Mouse (Mus musculus) C2C12 (cell line): ENCODE measurements around the gene Hcrtr2. TPM values are rescaled to one million over a fixed set of nuclear protein-coding genes. Genes with fewer than 3 reads are reported as not detected.

ENCODE experiments used
- H3K27me3 ChIP-seq: one replicate; pipeline ENCODE4 v1.6.1; 2011; ENCODE audit not compliant: control insufficient read depth, insufficient read depth, insufficient read length
- H3K36me3 ChIP-seq: one replicate; pipeline ENCODE4 v1.6.1; 2011; ENCODE audit not compliant: control insufficient read depth, insufficient read depth
- H3K4me3 ChIP-seq: one replicate; pipeline ENCODE4 v1.5.1; 2011; ENCODE audit warnings: mild to moderate bottlenecking, control low read depth; ENCODE audit not compliant: poor library complexity, insufficient read depth, severe bottlenecking
- H3K79me2 ChIP-seq: one replicate; pipeline ENCODE4 v1.6.1; 2011; ENCODE audit not compliant: control insufficient read depth, insufficient read depth
- H3K79me3 ChIP-seq: one replicate; pipeline ENCODE4 v1.6.1; 2011; ENCODE audit warnings: low read depth, control low read depth
- H3ac ChIP-seq: one replicate; pipeline ENCODE3; 2011; ENCODE audit warnings: low read depth; ENCODE audit not compliant: control insufficient read depth, insufficient read length
- CEBPB ChIP-seq: IDR thresholded peaks from one replicate; pipeline ENCODE4 v1.6.1; 2011; ENCODE audit warnings: low read depth, mild to moderate bottlenecking, control low read depth, moderate library complexity
- CTCF ChIP-seq: IDR thresholded peaks from one replicate; pipeline ENCODE4 v1.5.1; 2011; ENCODE audit not compliant: control insufficient read depth, insufficient read depth, insufficient read length
- FOSL1 ChIP-seq: IDR thresholded peaks from one replicate; pipeline ENCODE4 v1.8.0; 2011; ENCODE audit warnings: mild to moderate bottlenecking, low read length; ENCODE audit not compliant: poor library complexity, insufficient read depth, severe bottlenecking
- MAX ChIP-seq: IDR thresholded peaks from one replicate; pipeline ENCODE4 v1.6.1; 2011; ENCODE audit warnings: mild to moderate bottlenecking, control low read depth
- MYOD1 ChIP-seq: IDR thresholded peaks from one replicate; pipeline ENCODE4 v1.6.1; 2011; ENCODE audit warnings: low read depth; ENCODE audit not compliant: control insufficient read depth, insufficient read length
- MYOG ChIP-seq: IDR thresholded peaks from one replicate; pipeline ENCODE4 v1.6.1; 2011; ENCODE audit not compliant: control insufficient read depth, insufficient read length; ENCODE audit errors: extremely low read depth
- USF1 ChIP-seq: IDR thresholded peaks from one replicate; pipeline ENCODE4 v1.6.1; 2011; ENCODE audit warnings: low read depth, mild to moderate bottlenecking, control low read depth, moderate library complexity
- polyA plus RNA-seq: library from polyadenylated mRNA; unstranded; fragments of >200 nt; fragmentation: generic; extraction: Trizol; gene quantifications from one replicate; pipeline ENCODE4 v1.2.1, GENCODE M21; 2012; ENCODE audit warnings: missing spikeins

The Hcrtr2 gene
- polyA plus RNA-seq, 1 experiment = not detected

DNA sequence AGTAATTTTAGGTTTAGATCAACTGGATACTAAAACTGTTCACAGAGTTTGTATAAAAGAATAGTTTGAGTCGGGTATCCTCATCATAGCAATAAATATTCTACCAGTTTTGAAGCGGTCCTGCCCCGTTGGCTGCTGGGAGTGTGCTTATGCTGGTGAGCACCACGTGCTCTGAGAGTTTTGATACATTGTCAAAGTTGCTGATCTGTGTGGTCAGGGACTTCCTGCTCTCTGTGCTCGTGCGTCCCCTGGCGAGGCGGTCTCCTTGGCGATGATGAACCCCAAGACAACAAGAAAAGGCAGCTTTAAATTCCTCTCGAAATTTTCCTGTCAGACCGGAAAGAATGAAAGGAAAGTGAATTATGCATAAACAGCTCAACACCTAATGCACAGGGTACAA lies 93.3 kb downstream of the Hcrtr2 start:
- Histone ChIP-seq H3K36me3 (no peaks in the 10 kb centered on the region), H3ac (no peak overlapping the region), H3K79me3 (no peaks in the 10 kb centered on the region), H3K27me3 (no peaks in the 10 kb centered on the region), H3K79me2 (no peaks in the 10 kb centered on the region), H3K4me3 (no peak overlapping the region)
- no peak for TF ChIP-seq MYOD1
- no peak for TF ChIP-seq MAX
- no peak for TF ChIP-seq FOSL1
- no peak for TF ChIP-seq CTCF
- no peak for TF ChIP-seq CEBPB
- TF ChIP-seq MYOG = no peak
- TF ChIP-seq USF1 = no peak

DNA sequence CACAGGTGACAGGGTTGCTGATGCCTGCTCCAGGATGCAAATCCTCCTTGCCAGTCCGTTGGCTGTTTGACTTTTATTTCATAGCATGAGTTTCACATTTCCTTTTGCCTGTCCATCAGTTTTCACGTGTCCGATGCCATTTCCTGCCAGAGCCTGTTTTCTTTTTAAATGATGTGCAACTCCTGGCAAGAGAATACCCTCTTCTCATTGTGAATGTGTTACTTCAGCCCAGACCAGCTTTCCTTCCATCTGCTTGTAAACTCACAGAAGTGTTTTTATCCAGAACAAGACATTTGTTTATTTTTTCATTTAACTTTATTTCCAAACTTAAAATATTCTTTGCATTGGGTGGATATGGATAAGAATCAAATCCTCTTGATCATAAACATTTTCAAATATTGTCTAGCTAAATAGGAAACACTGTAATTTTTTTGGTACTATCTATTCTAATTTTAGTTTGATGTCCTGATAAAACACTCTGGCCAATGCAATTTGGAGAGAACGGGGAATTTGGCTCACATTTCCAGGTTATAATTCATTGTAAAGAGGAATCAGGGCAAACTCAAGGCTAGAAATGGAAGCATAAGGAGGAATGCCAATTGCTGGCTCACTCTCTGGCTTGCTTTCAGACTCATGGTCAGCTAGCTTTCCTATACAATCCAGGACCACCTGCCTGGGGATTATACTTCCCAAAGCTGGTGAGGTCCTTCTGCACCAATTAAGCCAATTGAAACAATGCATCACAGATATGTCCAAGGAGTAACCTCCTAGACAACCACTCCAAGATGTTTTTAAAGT lies 106.3 kb downstream of the Hcrtr2 start:
- Histone ChIP-seq H3ac (no peak overlapping the region), H3K4me3 (no peak overlapping the region), H3K79me2 (no peaks in the 10 kb centered on the region), H3K27me3 (no peaks in the 10 kb centered on the region), H3K79me3 (no peaks in the 10 kb centered on the region), H3K36me3 (no peaks in the 10 kb centered on the region)
- TF ChIP-seq CTCF (no peak), USF1 (no peak), MYOG (no peak), MAX (no peak), MYOD1 (no peak), FOSL1 (no peak), CEBPB (no peak)

DNA sequence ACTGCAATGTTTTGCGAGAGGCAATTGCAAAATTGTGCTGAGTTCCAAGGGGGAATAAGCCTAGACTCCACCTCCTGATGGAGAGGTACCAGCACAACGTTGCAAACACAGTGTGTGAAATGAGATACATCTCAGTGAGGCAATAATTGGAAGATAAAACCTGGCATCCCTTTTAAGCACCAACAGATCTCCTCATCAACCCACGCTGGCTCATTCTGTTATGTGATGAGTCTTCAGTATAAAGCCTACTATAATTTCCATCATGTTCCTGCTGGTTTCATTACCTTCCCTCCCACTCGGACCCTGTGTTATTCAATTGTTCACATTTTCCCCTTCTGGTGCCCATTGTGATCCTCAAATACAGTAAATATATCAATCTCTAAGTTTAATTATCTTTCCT lies 109.0 kb downstream of the Hcrtr2 start:
- Histone ChIP-seq H3K27me3 (no peaks in the 10 kb centered on the region), H3K79me3 (no peaks in the 10 kb centered on the region), H3K79me2 (no peaks in the 10 kb centered on the region), H3K4me3 (no peak overlapping the region), H3ac (no peak overlapping the region), H3K36me3 (no peaks in the 10 kb centered on the region)
- TF ChIP-seq MYOG = no peak
- TF ChIP-seq MAX = no peak
- no peak for TF ChIP-seq MYOD1
- no peak for TF ChIP-seq CEBPB
- no peak for TF ChIP-seq USF1

DNA sequence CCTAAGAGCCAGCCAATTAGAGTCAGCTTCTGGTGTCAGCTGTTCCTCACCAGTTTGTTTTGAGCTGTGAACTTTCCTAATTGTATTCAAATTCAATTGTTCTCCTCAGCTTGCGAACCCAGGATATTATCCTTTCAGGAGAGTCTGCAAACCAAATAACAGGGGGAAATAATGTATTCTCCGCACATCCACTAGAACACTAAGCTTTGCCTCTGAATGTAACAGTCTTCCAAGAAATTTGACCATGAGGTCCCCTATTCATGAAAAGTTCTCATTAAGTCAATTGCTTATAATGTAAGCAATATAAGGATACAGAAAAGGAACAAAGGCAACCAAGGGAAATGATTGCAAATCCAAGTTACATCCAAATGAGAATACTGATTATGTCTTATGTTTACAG lies 110.1 kb downstream of the Hcrtr2 start, which contains the start of gene Gfral:
TSS of gene Gfral (minus strand) at position 101 of the 400 bp plus-strand sequence.
- Histone ChIP-seq H3K79me3 (no peaks in the 10 kb centered on the region), H3K4me3 (no peak within 1 kb of the TSS), H3K36me3 (no peaks in the 10 kb centered on the region), H3K27me3 (no peaks in the 10 kb centered on the region), H3K79me2 (no peaks in the 10 kb centered on the region), H3ac (no peak within 1 kb of the TSS)
- TF ChIP-seq CEBPB = no peak
- no peak for TF ChIP-seq MYOG
- TF ChIP-seq FOSL1 = no peak
- no peak for TF ChIP-seq CTCF
- no peak for TF ChIP-seq MAX
- TF ChIP-seq MYOD1 = no peak
- no peak for TF ChIP-seq USF1

DNA sequence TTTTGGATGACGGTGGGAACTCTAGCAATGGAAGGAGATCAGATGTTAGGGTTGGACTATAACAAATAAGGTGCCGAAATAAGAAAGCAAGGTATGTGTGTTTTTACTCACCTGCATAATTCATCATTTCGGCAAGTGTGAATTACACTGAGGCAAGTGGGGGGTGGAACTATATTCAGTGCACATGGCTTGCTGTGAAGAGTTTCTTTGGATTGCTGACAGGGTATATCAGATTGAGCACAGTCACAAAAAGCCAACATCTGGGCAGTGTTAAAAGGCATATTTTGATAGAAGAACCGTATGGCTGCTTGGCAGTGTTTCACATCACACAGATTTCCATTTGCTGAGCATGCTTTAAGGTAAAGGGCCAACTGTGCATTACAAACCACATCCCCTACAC lies 126.7 kb downstream of the Hcrtr2 start:
- no peaks in the 10 kb centered on the region for H3K79me3 ChIP-seq
- H3K4me3 ChIP-seq = no peak overlapping the region
- no peaks in the 10 kb centered on the region for H3K27me3 ChIP-seq
- no peaks in the 10 kb centered on the region for H3K79me2 ChIP-seq
- no peaks in the 10 kb centered on the region for H3K36me3 ChIP-seq
- no peak overlapping the region for H3ac ChIP-seq
- TF ChIP-seq FOSL1 (no peak), USF1 (no peak), CEBPB (no peak), MAX (no peak), MYOG (no peak), MYOD1 (no peak), CTCF (no peak)

DNA sequence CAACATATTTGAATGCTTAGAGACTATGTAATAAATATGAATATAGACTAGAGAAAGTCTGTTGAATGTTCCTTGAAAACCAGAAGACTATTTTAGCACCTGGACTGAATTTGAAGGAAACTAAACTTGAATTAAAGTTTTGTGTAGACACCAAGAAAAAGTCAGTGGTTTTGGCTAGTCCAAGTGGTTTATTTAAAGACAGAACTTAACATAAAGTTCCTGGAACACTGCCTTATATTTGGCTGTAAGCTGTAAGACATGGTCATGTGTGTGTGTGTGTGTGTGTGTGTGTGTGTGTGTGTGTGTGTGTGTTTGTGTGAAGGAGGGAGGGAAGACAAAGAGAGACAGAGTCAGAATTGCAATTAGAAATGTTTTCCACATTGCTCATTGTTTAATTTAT lies 144.4 kb downstream of the Hcrtr2 start:
- H3K79me3 ChIP-seq = no peaks in the 10 kb centered on the region
- no peaks in the 10 kb centered on the region for H3K27me3 ChIP-seq
- no peaks in the 10 kb centered on the region for H3K79me2 ChIP-seq
- H3ac ChIP-seq = no peak overlapping the region
- no peaks in the 10 kb centered on the region for H3K36me3 ChIP-seq
- TF ChIP-seq MYOD1 (no peak), MAX (no peak), USF1 (no peak), CEBPB (no peak), MYOG (no peak)
- no peak overlapping the region for H3K4me3 ChIP-seq
